Mouse (Mus musculus): ENCODE measurements around the gene Mctp1.
A peak's percentile ranks its signal among the peaks of the same experiment; 100 is the strongest.

The Mctp1 gene

GRCm38 (mm10) chr13:76823083-76823482, 438.7 kb downstream of the Mctp1 start:
- DNase-seq (ENCODE audit: low spot score in 2 of 2) = no peak

- DNase-seq (ENCODE audit: low spot score in 2 of 2) = no peak
Measured at GRCm38 (mm10) chr13:76824932-76825694, 440.8 kb downstream of the Mctp1 start.

GRCm38 (mm10) chr13:76827738-76828137, 443.4 kb downstream of the Mctp1 start:
- DNase-seq (ENCODE audit: low spot score in 2 of 2) = peak in 1 of 2 experiments; percentile 29

GRCm38 (mm10) chr13:76838031-76838430, 453.7 kb downstream of the Mctp1 start:
- DNase-seq (ENCODE audit: low spot score in 2 of 2) = no peak

GRCm38 (mm10) chr13:76840712-76841111, 456.4 kb downstream of the Mctp1 start:
- no peak for DNase-seq (ENCODE audit: low spot score in 2 of 2)

- DNase-seq (ENCODE audit: low spot score in 2 of 2) = peak in 1 of 2 experiments; percentile 42
Measured at GRCm38 (mm10) chr13:76844629-76845255, 460.4 kb downstream of the Mctp1 start.

- no peak for DNase-seq (ENCODE audit: low spot score in 2 of 2)
Measured at GRCm38 (mm10) chr13:76850412-76851054, 466.2 kb downstream of the Mctp1 start.

GRCm38 (mm10) chr13:76854306-76854705, 470.0 kb downstream of the Mctp1 start:
- no peak for DNase-seq (ENCODE audit: low spot score in 2 of 2)

- DNase-seq (ENCODE audit: low spot score in 2 of 2) = no peak
Measured at GRCm38 (mm10) chr13:76855021-76855420, 470.7 kb downstream of the Mctp1 start.

GRCm38 (mm10) chr13:76857024-76857423, 472.7 kb downstream of the Mctp1 start:
- DNase-seq (ENCODE audit: low spot score in 2 of 2) = no peak

GRCm38 (mm10) chr13:76858078-76858482, 473.7 kb downstream of the Mctp1 start:
- DNase-seq (ENCODE audit: low spot score in 2 of 2) = no peak

- no peak for DNase-seq (ENCODE audit: low spot score in 2 of 2)
Measured at GRCm38 (mm10) chr13:76870291-76870690, 486.0 kb downstream of the Mctp1 start.

GRCm38 (mm10) chr13:76877887-76878763, 493.8 kb downstream of the Mctp1 start:
- DNase-seq (ENCODE audit: low spot score in 2 of 2) = no peak

GRCm38 (mm10) chr13:76879008-76879407, 494.7 kb downstream of the Mctp1 start:
- DNase-seq (ENCODE audit: low spot score in 2 of 2) = peak in 1 of 2 experiments; percentile 47

- no peak for DNase-seq (ENCODE audit: low spot score in 2 of 2)
Measured at GRCm38 (mm10) chr13:76884517-76885092, 500.3 kb downstream of the Mctp1 start.

GRCm38 (mm10) chr13:76892987-76893386, 508.7 kb downstream of the Mctp1 start:
- DNase-seq (ENCODE audit: low spot score in 2 of 2) = no peak

- no peak for DNase-seq (ENCODE audit: low spot score in 2 of 2)
Measured at GRCm38 (mm10) chr13:76895770-76896456, 511.6 kb downstream of the Mctp1 start.

- no peak for DNase-seq (ENCODE audit: low spot score in 2 of 2)
Measured at GRCm38 (mm10) chr13:76896457-76896790, 512.1 kb downstream of the Mctp1 start.

GRCm38 (mm10) chr13:76918321-76918720, 534.0 kb downstream of the Mctp1 start:
- DNase-seq (ENCODE audit: low spot score in 2 of 2) = no peak

GRCm38 (mm10) chr13:76926851-76927250, 542.5 kb downstream of the Mctp1 start:
- no peak for DNase-seq (ENCODE audit: low spot score in 2 of 2)

GRCm38 (mm10) chr13:76927875-76928440, 543.6 kb downstream of the Mctp1 start:
- no peak for DNase-seq (ENCODE audit: low spot score in 2 of 2)

Measured in left cerebral cortex, adult 9 months (tissue).